Mouse (Mus musculus) fibroblast of lung, adult 2 months (primary cell): ENCODE measurements around the gene Erich4.

Experiments used
- DNase-seq: peaks from one replicate; pipeline ENCODE4 v3.0.0-alpha.2; 2011; ENCODE audit warnings: low read depth

The Erich4 gene

GRCm38 (mm10) chr7:25615706-25616011 is at the start of gene Erich4:
Erich4 (minus strand) TSS chr7:25615892.
- DNase-seq: no peak

GRCm38 (mm10) chr7:25658657-25659472 is 43.2 kb upstream of the Erich4 start, which contains the start of the genes Bckdha and Exosc5:
Bckdha (minus strand) TSS chr7:25658981.
Exosc5 (plus strand) TSS chr7:25659164.
- DNase-seq: peak; percentile 100

- DNase-seq: peak; percentile 26
Observed at GRCm38 (mm10) chr7:25657785-25658184, 42.1 kb upstream of the Erich4 start.

- no peak for DNase-seq
Observed at GRCm38 (mm10) chr7:25655601-25656428, 40.1 kb upstream of the Erich4 start.

- DNase-seq: no peak
Observed at GRCm38 (mm10) chr7:25652244-25652759, 36.6 kb upstream of the Erich4 start.

- DNase-seq: no peak
Observed at GRCm38 (mm10) chr7:25651281-25651680, 35.6 kb upstream of the Erich4 start.

GRCm38 (mm10) chr7:25649839-25650238 is 34.1 kb upstream of the Erich4 start:
- no peak for DNase-seq

- DNase-seq: no peak
Observed at GRCm38 (mm10) chr7:25647574-25648123, 32.0 kb upstream of the Erich4 start.

- no peak for DNase-seq
Observed at GRCm38 (mm10) chr7:25645074-25645473, 29.4 kb upstream of the Erich4 start.

- peak; percentile 27 for DNase-seq
Observed at GRCm38 (mm10) chr7:25644631-25645030, 28.9 kb upstream of the Erich4 start.

GRCm38 (mm10) chr7:25644136-25644535 is 28.4 kb upstream of the Erich4 start:
- DNase-seq: peak; percentile 64

GRCm38 (mm10) chr7:25639754-25640153 is 24.1 kb upstream of the Erich4 start:
- no peak for DNase-seq

- DNase-seq: no peak
Observed at GRCm38 (mm10) chr7:25637099-25637498, 21.4 kb upstream of the Erich4 start.

- DNase-seq: no peak
Observed at GRCm38 (mm10) chr7:25636373-25636772, 20.7 kb upstream of the Erich4 start.

GRCm38 (mm10) chr7:25632679-25633078 is 17.0 kb upstream of the Erich4 start:
- DNase-seq: no peak

GRCm38 (mm10) chr7:25628323-25628620 is 12.6 kb upstream of the Erich4 start:
- no peak for DNase-seq

- DNase-seq: no peak
Observed at GRCm38 (mm10) chr7:25627431-25628322, 12.0 kb upstream of the Erich4 start.

GRCm38 (mm10) chr7:25626509-25627430 is 11.1 kb upstream of the Erich4 start, which contains the start of gene B3gnt8:
B3gnt8 (plus strand) TSS chr7:25626654.
- DNase-seq: no peak

- DNase-seq: no peak
Observed at GRCm38 (mm10) chr7:25625594-25626250, 10.0 kb upstream of the Erich4 start.

- no peak for DNase-seq
Observed at GRCm38 (mm10) chr7:25624851-25625250, 9.2 kb upstream of the Erich4 start.
